Mouse (Mus musculus): ENCODE measurements around the gene Trp53tg5.
A peak's percentile ranks its signal among the peaks of the same experiment; 100 is the strongest.

Trp53tg5 gene

DNA sequence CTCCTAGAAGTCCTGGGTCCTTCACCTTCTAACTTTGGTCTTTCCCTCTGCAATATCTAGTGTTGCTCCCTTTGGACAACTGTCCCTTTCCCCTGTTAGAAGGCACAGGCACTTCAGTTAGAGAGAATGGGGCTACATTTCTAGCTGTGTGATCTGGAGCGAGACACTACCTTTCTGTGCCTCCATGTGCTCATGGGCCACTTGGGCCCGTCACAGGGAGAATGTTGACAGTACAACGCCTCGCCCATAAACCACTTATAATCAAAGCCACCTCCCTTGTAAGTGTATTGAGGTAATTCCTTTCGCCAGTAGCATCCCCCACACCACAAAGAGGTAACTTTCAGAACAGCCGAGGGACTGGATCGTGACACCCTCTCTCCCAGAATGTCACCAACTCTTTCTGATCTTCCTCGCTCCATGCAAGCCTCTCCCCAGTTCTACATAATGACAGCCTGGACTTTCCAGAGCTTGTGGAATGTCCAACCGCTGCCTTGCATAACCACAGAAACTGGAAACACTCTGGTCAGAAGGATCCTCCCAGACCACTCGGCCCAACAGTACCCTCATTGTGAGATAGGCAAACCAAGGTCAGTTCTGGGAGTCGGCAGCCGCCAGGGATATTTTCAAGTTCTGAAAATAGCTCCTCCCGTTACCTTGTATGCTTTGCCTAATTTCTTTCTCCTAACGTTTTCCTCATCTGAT, 24.0 kb downstream of the Trp53tg5 start:
- no peak for DNase-seq (ENCODE audit: low spot score in 2 of 2)

DNA sequence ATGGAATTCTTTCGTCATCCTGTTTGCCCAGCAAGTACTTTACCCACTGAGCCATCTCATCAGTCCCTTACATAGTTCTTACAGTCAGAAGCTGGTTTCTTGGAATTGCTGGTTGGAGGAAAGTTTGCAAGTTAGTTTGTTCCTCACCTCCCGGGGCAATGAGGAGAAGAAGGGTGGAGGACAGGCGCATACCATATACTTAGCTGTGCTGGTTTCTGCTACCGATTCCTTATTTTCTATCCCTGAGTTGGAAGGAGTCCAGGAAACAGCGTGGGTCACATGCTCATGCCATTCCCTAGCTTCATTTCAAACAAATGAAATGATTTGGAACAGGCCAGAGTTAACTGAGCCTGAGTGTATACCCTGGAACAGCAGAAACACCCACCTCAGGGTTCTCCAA, 24.6 kb downstream of the Trp53tg5 start:
- no peak for DNase-seq (ENCODE audit: low spot score in 2 of 2)

DNA sequence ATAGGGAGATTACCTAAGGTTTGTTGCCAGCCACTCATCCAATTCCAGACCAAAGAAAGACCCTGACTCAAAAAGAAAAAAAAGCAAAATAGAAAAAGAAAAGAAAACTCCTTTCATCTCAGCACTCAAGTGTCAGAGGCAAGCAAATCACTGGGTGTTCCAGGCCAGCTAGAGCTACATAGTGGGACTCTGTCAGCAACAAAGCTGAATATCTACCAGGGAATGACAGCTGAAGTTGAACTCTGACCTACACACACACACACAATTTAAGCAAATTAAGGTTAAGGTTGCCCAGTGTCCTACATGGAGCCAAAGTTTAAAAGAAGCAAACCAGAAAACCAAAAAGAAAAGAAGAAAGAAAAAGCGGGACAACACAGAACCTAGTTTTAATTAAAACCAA, 25.4 kb downstream of the Trp53tg5 start:
- DNase-seq (ENCODE audit: low spot score in 2 of 2): no peak

DNA sequence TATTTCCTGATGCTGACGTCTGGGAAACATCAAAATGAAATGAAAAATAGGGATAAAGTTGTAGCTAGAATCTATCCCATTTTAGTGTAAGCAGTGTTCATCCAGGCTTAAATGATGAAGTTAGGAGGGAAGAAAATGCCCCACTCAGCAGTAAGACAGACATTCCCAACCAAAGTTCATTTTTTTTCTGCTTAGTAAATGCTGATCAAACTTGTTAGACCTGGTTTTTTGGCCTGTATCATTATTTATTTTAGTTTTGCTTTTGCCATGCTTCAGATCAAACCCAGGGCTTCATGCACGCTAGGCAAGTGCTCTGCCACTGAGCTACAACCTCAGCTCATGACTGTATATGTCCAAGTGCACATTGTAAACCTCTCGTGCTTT, 27.4 kb downstream of the Trp53tg5 start:
- no peak for DNase-seq (ENCODE audit: low spot score in 2 of 2)

DNA sequence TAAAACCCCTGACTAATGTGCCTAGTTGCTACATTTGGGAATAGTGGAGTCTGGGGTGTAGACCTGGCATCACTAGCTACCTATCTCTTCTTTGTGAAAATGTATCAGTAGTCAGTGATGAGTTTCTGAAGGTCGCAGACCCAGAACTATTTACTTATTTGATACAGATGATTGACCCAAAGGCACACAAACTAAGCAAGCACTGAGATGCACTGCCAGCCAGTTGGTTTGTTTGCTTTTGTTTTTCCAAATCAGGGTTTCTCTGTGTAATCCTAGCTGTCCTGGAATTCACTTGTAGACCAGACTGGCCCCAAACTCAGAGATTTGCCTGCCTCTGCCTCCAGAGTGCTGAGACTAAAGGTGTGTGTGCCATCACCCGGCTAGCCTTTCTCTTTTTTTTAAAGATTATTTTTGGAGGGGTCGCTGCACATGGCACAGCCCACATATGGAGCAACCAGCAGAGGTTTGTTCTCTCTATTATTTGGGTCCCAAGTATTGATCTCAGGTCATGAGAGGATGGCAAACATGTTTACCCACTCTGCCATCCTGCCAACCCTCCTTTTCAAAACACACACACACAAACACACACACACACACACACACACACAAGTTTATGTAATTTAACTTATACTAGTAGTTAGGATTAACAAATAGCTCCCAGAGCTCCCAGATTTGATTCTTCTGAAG, 28.0 kb downstream of the Trp53tg5 start:
- no peak for DNase-seq (ENCODE audit: low spot score in 2 of 2)

DNA sequence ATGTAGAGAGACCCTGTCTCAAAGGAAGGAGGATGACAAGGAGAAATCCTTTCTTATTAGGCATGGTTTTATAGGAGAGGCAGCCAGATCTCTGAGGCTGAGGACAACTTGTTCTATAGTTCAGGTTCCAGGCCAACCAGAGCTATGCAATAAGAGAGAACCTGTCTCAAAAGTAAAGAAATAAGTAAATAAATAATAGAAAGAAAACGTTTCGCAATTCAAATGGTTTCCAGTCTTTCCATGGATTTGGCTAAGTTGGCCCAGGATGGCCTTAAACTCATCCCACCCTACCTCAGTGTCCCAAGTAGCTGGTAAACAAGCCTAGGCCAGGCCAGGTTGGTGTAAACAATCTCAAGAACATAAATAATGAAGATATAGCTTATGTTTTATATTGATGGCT, 28.8 kb downstream of the Trp53tg5 start:
- DNase-seq (ENCODE audit: low spot score in 2 of 2): no peak

DNA sequence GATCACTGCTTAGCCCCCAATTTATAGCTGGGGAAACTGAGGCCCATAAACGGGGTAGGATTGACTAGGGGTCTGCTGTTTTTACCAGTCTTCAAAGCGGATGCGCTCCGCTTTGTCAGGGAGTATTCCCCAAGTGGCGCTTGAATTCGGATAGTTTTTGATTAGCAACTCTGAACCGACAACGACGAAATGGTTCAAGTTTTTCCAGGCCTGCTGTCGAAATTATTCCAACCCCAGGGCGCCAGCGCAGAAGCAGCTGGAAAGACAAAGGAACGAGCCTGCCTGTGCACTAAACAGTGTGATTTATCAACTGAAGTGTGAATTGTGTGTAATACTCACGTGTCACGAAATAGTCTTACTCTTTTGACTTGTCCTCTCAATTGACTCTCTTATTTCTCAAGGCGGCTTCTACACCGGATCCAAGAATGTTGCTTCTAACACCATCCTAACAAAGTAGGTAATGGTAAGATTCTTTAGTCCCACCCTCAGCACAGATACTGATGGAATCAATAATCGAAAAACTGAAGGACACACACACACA, 30.0 kb downstream of the Trp53tg5 start, which contains the start of gene Sdc4:
Gene Sdc4 (minus strand): TSS at position 428 of the 541 bp plus-strand sequence.
- no peak for DNase-seq (ENCODE audit: low spot score in 2 of 2)

DNA sequence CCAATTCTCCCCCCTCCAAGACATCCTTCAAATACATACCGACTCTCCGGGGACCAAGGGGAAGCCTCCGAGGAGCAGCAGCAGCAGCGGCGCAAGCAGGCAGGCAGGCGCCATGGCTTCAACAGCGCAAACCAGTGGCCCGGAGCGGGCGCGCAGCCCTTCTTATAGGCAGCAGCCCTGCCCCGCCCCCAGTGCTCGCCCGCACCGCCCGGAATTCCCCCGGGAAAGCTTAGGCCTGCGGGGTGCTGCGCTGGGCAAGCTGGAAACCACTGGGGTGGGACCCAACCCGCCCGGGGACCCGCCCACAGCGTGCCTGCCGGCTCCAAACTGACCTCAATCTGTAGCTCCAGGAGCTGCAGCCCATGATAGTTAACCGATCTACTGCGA, 30.5 kb downstream of the Trp53tg5 start:
- peak; percentile 87 to 89 for DNase-seq (ENCODE audit: low spot score in 2 of 2)

DNA sequence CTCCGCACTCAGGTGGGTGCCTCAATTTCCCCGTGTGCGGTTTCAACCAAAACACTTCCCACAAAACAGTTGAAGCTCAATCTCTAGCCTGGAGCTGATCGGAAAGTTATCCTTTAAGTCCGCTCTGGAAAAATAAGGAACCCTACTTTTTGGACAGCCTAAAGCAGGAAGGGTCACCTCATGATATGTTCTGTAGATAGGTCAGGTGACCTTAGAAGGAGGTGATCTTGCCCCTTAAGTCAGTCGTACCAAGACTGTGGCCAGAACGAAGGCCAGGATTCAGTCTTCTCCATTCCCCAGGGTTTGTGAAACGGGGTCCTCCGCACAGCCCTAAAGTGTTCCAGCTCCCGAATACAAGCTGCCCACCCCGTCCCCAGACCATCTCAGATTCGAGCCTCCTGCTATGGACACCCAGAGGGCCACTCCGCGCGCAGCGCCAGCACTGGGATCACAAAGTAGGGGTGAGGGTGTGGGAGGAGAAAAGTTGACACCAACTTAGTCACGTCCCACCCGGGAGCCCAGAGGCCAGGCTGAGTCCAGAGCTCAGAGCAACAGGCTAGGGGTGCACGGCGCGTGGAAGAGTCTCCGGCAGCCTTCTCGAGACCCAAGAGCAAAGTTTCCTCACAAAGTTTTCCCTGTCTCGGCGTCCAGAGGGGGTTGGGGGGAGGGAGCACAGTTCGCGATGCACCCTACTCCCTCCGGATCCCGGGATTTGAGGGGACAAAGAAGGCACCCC, 31.0 kb downstream of the Trp53tg5 start:
- peak; percentile 50 to 58 for DNase-seq (ENCODE audit: low spot score in 2 of 2)

DNA sequence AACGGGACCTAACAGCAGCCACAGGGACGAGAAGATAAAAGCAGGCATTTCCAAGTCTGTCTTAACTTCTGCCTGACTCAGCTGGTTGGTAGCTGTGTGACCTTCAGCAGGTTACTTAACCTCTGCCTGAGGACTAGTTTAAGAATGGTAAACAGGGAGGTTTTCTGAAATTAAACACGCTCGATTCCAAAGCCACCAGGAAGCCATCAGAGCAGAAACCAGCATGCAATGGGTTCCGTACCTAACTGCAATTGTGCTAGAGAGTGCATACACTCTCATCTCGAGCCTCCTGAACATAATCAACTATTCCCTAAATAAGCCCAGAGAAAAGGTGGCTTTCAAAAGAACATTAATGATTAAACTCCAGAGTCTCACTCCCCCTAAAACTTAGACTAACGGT, 31.8 kb downstream of the Trp53tg5 start:
- no peak for DNase-seq (ENCODE audit: low spot score in 2 of 2)

DNA sequence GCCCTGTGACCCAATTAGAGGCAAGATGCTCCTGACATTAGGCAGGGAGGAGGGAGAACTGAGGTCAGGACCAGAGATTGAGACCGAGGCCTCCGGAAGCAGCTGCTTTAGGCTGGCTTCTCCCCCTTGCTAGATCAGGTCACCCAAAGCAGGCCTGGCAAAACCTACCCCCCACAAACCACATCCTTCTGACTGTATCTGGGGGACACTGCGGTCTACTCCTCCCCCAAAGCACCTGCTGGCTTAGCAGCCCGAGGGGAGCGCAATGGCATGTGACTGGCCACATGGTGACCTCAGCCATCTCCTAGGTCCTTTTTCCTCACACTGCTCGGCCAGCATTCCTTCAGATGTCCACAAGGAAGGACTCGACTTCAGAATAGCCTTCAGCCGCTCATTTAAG, 32.4 kb downstream of the Trp53tg5 start:
- peak in 1 of 2 experiments; percentile 41 for DNase-seq (ENCODE audit: low spot score in 2 of 2)

DNA sequence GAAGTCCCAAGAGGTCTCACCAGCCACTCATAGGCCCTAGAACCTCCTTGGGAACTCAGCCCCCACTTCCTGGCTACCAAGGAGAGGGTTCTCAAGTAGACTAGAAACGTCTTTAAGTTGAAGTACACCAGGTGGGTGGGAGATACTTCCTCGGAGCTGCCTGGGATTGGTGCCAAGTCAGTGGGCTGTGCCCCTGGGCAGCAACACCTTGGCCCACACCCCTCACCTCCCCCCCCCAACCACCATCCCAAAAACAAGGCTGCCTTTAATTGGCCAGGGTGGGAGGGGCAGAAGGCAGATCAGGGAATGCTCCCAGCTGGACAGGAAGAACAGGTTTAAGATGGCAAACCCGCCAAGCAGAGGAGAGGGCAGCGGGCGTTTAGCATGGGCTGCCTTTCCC, 33.2 kb downstream of the Trp53tg5 start:
- DNase-seq (ENCODE audit: low spot score in 2 of 2): no peak

DNA sequence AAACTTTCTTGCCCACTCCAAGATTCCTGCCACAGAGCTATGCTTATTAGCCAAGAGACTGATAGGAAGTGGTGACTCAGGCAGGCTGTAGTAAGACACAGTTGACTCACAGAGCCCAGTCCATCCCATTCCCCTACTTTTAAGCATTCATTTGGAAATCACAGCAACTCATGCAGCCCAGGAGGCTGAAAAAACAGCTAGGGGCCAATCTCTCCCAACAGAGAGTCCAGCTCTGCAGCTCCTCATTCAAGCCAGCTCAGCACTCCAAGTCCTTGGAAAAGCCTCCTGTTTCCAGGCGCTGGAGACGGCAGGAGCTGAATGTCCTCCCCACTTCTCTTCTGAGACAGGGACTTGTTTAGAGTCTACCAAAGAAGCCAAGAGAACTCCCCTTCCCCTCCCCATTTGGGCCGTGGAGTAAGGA, 34.5 kb downstream of the Trp53tg5 start:
- DNase-seq (ENCODE audit: low spot score in 2 of 2): peak in 1 of 2 experiments; percentile 36

DNA sequence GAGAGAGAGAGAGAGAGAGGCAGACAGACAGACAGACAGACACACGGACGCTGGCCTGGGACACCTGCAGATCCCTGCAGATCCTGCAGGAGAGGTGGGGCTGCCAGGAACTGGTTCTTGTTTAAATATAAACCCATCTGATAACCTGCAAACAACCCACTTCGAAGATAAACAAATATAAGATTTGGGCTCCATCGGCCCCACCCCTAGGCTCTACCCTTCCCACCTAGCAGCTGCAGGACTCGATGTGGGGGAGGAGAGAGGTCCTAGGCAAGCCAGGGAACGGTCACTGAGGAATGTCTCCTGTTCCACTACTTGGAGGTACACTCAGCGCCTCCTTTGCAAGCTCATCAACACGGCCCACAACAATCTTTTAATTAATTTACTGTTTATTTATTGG, 35.3 kb downstream of the Trp53tg5 start:
- no peak for DNase-seq (ENCODE audit: low spot score in 2 of 2)

DNA sequence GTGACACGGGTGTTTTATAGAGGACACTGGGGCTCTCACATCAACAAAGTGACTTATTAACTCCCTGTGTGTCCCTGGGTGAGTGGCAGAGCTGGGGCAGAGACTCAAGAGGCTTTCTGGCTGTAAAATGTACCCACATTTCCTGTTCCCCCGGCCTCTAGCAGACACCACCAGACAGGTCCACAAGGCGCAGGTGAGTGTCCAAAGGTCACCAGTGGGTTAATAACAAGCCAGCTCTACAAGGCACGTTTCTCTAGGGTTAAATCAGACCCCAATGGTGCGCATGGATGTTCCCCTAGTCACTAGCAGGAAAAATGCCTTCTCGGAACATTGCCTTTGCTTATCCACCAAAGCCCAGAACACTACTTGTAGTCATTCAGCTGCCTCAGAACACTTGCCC, 35.8 kb downstream of the Trp53tg5 start:
- no peak for DNase-seq (ENCODE audit: low spot score in 2 of 2)

DNA sequence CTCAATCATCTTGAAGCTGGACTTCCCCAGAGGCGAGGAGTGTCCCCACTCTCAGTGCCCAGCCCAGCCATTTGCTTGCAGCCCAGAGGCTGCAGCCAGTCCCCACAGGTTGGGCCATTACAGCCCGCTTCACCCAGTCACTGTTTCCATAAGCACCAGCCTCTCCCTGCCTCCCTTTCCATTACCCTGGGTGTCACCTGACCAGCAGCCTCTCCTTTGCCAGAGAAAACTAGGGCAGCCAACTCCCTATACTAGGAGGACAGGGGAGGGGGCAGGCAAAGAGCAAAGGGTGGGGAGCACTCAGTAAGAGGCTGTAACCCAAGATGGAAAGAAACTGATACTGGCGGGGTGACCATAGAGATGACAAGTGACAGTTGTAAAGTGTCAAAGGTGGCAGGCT, 36.6 kb downstream of the Trp53tg5 start:
- peak in 1 of 2 experiments; percentile 44 for DNase-seq (ENCODE audit: low spot score in 2 of 2)

DNA sequence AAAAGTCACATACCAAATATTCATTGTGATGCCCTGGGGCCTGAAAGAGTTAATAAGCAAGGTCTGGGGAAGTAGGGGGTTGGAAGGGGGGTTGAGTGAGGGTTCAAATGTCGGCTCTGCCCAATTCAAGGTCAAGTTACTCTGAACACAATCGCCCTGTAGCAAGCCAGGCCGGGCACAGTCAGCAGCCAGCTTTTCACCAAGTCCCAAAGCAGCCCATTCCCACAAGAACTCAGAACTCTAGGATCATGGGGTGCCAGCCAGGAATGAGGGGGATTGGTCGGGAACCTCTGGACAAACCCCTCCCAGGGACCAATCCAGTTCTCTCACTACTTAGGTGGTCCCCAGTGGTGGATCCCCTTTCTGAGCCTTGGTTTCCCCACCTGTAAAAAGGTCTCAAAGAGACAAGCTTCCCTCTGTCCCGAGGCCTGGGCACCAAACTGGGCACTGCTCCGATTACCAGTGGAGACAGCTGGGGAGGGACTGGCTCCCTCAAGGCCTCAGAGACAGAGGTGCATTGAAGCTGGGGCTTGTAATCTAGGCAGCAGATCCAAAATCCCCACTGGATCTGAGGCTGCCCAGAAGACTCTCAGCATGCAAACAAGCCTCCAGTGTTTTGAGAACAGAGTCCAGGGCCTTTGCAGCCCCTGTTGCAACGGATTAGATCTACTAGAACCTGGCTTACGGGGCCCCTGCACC, 37.2 kb downstream of the Trp53tg5 start:
- no peak for DNase-seq (ENCODE audit: low spot score in 2 of 2)

DNA sequence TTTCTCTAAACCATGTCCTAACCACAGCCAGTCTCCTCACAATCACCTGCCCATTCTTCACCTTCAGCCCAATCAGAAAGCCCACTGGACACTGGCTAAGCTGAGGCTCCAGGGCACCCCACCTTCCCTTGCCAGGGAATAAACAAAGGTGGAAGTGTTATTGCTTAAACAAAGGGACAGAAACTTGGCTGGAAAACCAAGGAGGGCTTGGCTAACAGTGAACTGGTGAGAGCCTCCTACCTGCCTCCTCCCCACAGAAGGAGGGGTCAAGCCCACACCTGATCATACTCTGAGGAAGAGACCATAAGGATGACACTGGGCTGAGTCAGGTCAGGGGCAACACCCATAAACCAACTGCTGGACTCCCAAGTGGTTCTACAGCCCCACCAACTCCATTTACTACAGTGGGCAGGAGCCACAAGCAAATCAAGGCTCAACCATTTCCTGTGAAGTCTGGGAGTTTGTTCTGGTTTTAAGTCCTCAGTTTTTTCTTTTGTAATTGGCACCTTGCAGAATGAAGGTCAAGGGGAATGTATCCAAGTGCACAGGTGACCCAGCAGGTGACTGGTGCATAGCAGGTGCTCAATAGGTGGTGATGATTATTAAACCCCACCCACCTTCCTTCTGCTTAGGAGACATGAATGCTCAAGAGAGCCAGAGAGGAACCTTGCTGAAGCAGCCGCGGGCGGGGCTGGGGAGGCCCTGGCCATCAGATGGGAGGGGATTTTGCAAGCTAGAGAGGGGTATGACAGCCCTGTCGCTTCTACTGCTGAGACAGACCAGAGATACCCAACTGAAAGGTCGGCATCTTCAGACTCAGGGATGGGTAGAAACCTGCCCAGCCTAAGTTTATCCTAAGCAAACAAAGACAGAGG, 38.1 kb downstream of the Trp53tg5 start:
- no peak for DNase-seq (ENCODE audit: low spot score in 2 of 2)

DNA sequence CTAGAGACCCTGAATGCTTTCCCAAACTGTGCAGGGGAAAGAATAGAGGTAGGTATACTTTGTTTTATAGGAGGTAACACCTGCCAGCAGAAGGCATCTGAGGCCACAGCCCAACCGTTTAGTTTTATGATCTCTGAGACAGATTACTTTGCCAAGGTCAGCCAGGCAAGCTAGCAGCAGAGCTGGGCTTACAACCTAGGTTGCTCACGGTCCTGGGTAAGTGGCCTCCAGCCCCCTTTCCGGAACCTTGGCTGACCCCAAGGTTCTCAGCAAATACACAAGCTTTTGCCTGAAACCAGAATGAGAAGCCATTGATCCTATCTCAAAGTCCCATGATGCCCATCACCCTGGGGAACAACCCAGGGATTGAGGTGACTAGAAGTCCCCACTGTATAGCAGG, 38.8 kb downstream of the Trp53tg5 start:
- no peak for DNase-seq (ENCODE audit: low spot score in 2 of 2)

DNA sequence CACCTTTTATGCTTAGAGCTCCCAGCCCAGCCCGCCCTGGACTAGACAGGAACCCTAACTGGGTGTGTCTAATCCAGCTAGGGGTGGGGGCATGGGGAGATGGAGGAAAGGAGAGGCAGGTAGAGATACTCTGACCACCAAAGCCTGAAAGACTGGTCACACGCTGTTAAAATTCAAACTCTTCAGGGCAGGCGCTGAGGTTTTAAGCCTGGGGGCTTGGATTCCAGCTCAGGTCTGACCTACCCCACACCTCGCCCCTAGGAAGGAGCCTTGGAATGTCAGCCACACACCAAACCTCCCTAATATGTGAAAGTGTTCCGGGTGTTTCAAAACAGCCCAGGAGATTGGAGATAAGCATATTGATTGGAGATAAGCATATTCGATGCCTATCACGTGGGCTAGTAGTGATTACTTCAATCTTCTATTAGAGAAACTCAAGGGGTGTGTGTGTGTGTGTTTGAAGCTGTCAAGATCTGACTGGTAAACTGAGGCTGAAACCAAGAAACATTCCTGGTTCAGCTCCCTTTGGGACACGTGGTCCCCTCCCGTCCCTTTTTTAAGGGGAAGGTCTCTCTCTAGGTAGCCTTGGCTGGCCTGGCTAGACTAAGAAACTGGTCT, 40.1 kb downstream of the Trp53tg5 start:
- no peak for DNase-seq (ENCODE audit: low spot score in 2 of 2)

All from heart, adult 9 months (tissue).